Mouse (Mus musculus): ENCODE data around the gene Arrdc5. TPM values are rescaled to one million over a fixed set of nuclear protein-coding genes. Genes with fewer than 3 reads are reported as not detected.

Gene Arrdc5
- polyA plus RNA-seq, 1 experiment from 2014 or later = not detected

DNA sequence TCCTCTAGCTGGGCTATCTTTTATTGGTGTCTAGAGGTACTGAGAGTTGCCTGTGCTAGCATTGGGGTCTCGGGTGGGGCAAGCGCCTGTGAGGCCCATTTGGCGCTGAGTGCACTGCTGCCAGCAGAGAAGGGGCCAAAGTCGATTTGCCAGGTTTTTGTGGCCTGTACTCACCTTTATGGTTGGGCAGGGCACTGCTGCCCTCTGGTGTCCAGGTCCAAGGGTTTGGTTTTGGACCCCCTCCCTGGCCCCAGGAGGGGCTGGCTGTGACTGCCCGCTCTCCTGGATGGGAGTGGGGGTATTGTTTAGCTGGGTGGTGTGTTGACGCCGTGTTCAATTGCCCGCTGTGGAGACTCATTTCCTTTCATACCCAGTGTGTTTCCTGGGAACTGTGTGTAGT, 5.7 kb upstream of the Arrdc5 start:
- no peak for DNase-seq (ENCODE audit: low spot score)
- Histone ChIP-seq H3K4me3 (ENCODE audit: low read depth, low read length) (no peak overlapping the region), H3K4me2 (replicated peaks; ENCODE audit: low read depth, low read length) (no peak overlapping the region)

DNA sequence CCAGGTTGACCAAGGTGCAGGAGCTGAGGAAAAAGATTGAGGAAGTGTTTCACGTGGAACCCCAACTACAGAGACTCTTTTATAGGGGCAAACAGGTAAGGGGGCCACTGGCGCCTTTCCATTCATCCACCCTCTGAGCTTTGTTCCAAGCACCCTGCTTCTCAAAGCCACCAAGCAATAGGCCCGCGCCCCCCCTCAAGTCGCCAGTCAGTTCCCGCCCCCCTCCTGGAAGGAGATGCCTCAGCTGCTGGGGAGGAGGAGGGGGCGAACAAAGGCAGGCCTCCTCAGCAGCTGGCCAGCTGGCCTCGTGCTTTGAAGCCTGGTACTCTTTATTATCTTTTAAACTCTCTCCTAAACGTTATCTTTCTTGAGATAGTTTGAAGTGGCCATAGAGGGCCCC, 5.1 kb upstream of the Arrdc5 start:
- Histone ChIP-seq H3K27me3 (replicated peaks; ENCODE audit: insufficient read depth, low read length) (no peaks in the 10 kb centered on the region), H3K4me3 (ENCODE audit: low read depth, low read length) (no peak overlapping the region), H3K36me3 (ENCODE audit: insufficient read depth, low read length) (no peaks in the 10 kb centered on the region), H3K4me2 (replicated peaks; ENCODE audit: low read depth, low read length) (peak overlapping the region; percentile 99), H3K4me1 (ENCODE audit: insufficient read depth, low read depth, low read length) (peaks cover 17% of the 10 kb centered on the region), H3K9ac (replicated peaks; ENCODE audit: low read depth) (no peak overlapping the region), H3K27ac (ENCODE audit: low read length) (no peak overlapping the region), H3K9me3 (ENCODE audit: low read length) (no peaks in the 10 kb centered on the region)
- TF ChIP-seq EP300 (IDR thresholded peaks at IDR 0.05) (no peak), CTCF (IDR thresholded peaks at IDR 0.05) (no peak)
- DNase-seq (ENCODE audit: low spot score) (no peak), ATAC-seq (no peak)
- 21% methylated on average over 9 of the region's 9 CpGs for WGBS

More for the DNA sequence above, 5.7 kb upstream of the Arrdc5 start:
- H3K4me1 ChIP-seq (ENCODE audit: insufficient read depth, low read depth, low read length) = peaks cover 17% of the 10 kb centered on the region
- TF ChIP-seq CTCF (IDR thresholded peaks at IDR 0.05) = peak; percentile 65
- TF ChIP-seq EP300 (IDR thresholded peaks at IDR 0.05) = no peak
- H3K9me3 ChIP-seq (ENCODE audit: low read length) = no peaks in the 10 kb centered on the region
- H3K27ac ChIP-seq (ENCODE audit: low read length) = no peak overlapping the region
- no peaks in the 10 kb centered on the region for H3K27me3 ChIP-seq (replicated peaks; ENCODE audit: insufficient read depth, low read length)
- WGBS = 57% methylated on average over 8 of the region's 8 CpGs
- H3K9ac ChIP-seq (replicated peaks; ENCODE audit: low read depth) = no peak overlapping the region
- no peaks in the 10 kb centered on the region for H3K36me3 ChIP-seq (ENCODE audit: insufficient read depth, low read length)
- no peak for ATAC-seq

DNA sequence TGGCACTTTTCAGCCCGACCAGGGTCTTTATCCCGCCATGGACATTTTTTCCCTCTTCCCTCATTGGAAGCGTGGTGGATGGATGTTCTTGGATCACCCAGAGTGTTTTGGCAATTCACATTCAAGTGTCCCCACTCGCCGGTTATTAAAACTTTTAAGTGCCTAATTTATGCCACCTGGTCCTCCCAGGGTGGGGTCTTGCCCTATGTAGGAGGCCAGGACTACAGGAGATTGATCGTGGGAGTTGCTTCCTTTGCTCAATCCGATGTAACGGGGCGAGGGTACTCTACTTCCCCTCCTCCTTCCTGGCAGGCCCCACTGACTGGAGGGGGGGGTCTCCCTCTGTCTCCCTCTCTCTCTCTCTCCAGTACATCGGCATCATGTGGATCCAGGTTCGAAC, 4.6 kb upstream of the Arrdc5 start:
- DNase-seq (ENCODE audit: low spot score) (no peak), ATAC-seq (no peak)
- Histone ChIP-seq H3K9ac (replicated peaks; ENCODE audit: low read depth) (peak overlapping the region; percentile 36; the same call in 1 of the 2 replicates), H3K9me3 (ENCODE audit: low read length) (no peaks in the 10 kb centered on the region), H3K27me3 (replicated peaks; ENCODE audit: insufficient read depth, low read length) (no peaks in the 10 kb centered on the region), H3K4me3 (ENCODE audit: low read depth, low read length) (peak overlapping the region; percentile 69), H3K4me1 (ENCODE audit: insufficient read depth, low read depth, low read length) (peaks cover 17% of the 10 kb centered on the region), H3K27ac (ENCODE audit: low read length) (no peak overlapping the region), H3K4me2 (replicated peaks; ENCODE audit: low read depth, low read length) (peak overlapping the region; percentile 99), H3K36me3 (ENCODE audit: insufficient read depth, low read length) (no peaks in the 10 kb centered on the region)
- TF ChIP-seq EP300 (IDR thresholded peaks at IDR 0.05) = no peak
- no peak for TF ChIP-seq CTCF (IDR thresholded peaks at IDR 0.05)
- 7% methylated on average over 10 of the region's 11 CpGs for WGBS

DNA sequence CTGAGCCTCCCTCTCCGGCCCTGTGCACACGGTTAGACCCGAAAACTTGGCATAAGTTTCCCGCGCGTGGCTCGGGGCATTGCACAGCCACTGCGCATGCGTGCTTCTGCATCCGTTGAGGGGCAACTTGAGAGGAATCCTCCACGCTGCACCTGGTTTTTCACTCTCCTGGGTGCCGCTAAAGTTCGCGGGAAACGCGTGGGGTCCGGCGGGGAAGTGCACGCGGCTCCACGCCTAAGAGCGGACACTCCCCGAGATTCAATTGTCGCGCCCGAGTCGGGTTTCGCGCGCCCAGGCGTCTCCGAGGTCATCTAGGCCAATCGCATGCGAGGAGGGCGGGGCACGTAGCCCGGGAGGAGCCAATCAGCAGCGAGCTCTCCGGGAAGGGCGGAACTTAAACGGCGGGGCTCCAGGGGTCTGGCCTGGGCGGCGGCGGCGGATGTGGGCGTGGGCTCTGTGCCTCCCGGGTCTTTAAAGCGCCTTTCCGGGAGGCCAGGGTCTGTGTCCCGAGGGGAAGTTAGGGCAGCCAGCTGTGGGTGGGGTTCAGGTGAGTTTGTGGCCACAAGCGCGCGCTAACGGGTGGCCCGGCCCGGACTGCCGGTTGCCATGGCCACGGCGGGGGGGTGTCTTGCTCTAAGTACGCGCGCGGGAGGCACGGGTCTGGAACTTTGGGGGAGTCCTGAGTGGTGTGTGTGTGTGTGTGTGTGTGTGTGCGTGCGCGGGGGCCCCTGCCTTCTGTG, 3.9 kb upstream of the Arrdc5 start:
- 0% methylated on average over 67 of the region's 68 CpGs for WGBS
- H3K4me2 ChIP-seq (replicated peaks; ENCODE audit: low read depth, low read length) = peak overlapping the region; percentile 99
- peak; percentile 97 for DNase-seq (ENCODE audit: low spot score)

DNA sequence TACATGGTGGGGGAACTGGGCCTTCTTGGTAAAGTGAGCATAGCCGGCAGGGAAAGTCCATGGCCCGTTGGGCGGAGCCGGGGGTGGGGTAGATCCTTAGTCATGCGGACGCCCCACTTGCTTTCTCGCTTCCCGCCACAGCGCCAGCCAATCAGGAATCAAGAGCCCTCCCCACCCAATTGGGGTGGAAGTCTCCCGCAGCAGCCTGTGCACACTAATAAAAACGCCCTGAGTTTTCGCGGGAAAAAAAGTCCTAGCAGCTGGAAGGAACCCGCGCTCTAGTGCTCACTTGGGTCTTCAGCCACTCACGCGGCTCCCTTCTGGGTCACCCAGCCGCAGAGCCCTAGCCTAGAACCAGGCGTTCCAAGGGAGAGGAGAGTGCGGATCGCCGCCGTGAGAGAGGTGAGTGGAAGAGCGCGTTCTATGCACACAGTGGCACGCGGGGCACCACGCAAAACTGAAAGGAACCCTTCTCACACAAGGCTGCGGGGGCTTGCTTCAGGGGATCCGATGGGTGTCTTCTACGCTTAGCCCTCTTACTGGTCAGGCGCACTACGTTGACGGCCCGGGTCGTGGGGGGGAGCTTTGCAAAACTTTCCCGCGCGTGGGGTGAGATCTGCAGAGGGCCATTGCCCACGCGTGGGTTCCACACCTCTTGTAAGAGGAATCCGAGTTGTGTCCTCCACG, 3.2 kb upstream of the Arrdc5 start, which contains the start of gene Uhrf1:
Gene Uhrf1, plus strand, starts transcription at position 162 of the 687 bp plus-strand sequence.
- peak within 1 kb of the TSS; percentile 99 for H3K4me2 ChIP-seq (replicated peaks; ENCODE audit: low read depth, low read length)
- no peaks in the 10 kb centered on the region for H3K27me3 ChIP-seq (replicated peaks; ENCODE audit: insufficient read depth, low read length)
- peak within 1 kb of the TSS; percentile 38; the same call in 1 of the 2 replicates for H3K27ac ChIP-seq (ENCODE audit: low read length)
- no peaks in the 10 kb centered on the region for H3K36me3 ChIP-seq (ENCODE audit: insufficient read depth, low read length)
- peak; percentile 83 for DNase-seq (ENCODE audit: low spot score)
- no peaks in the 10 kb centered on the region for H3K9me3 ChIP-seq (ENCODE audit: low read length)
- peak within 1 kb of the TSS; percentile 36 for H3K9ac ChIP-seq (replicated peaks; ENCODE audit: low read depth)
- WGBS = 2% methylated on average over 43 of the region's 43 CpGs
- peak; percentile 49 for ATAC-seq
- peak within 1 kb of the TSS; percentile 69 for H3K4me3 ChIP-seq (ENCODE audit: low read depth, low read length)
- peaks cover 16% of the 10 kb centered on the region for H3K4me1 ChIP-seq (ENCODE audit: insufficient read depth, low read depth, low read length)
- TF ChIP-seq EP300 (IDR thresholded peaks at IDR 0.05) (no peak), CTCF (IDR thresholded peaks at IDR 0.05) (no peak)

More for the DNA sequence above, 3.9 kb upstream of the Arrdc5 start:
- Histone ChIP-seq H3K9me3 (ENCODE audit: low read length) (no peaks in the 10 kb centered on the region), H3K4me1 (ENCODE audit: insufficient read depth, low read depth, low read length) (peaks cover 17% of the 10 kb centered on the region), H3K27me3 (replicated peaks; ENCODE audit: insufficient read depth, low read length) (no peaks in the 10 kb centered on the region), H3K27ac (ENCODE audit: low read length) (peak overlapping the region; percentile 38; the same call in 1 of the 2 replicates), H3K36me3 (ENCODE audit: insufficient read depth, low read length) (no peaks in the 10 kb centered on the region), H3K4me3 (ENCODE audit: low read depth, low read length) (peak overlapping the region; percentile 69), H3K9ac (replicated peaks; ENCODE audit: low read depth) (peak overlapping the region; percentile 36)
- ATAC-seq = peak; percentile 97
- TF ChIP-seq EP300 (IDR thresholded peaks at IDR 0.05) = no peak

DNA sequence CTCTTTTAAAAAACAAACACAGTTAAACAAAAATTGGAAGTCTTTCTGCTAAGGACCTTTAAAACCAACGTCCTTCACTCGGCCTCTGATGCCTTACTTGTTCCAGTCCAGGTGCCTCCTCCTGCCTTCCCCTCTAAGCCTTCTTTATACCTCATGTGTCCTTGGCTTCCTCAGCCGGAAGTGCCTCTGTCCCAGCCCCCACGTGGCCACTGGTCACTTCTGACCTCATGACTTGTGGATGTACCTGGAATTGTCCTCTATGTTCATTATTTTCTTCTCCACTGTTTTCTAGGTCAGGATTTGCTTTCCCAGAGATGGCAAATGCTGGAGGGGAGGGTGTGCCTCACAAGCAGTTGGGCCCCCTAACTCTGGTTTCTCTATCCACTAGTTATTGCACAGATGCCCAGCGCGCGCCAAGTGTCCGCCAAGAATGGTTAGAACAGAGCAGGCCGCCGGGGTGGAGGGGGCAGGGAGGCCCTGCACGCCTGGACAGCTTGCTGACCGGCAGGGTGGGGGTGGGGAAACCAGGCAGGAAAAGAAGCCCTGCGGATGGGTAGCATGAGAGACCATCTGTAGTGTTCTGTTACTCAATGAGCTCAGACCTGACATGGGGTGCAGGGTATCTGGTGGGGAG, 2.4 kb upstream of the Arrdc5 start:
- Histone ChIP-seq H3K27ac (ENCODE audit: low read length) (no peak overlapping the region), H3K9ac (replicated peaks; ENCODE audit: low read depth) (no peak overlapping the region), H3K36me3 (ENCODE audit: insufficient read depth, low read length) (no peaks in the 10 kb centered on the region), H3K4me2 (replicated peaks; ENCODE audit: low read depth, low read length) (peak overlapping the region; percentile 99), H3K4me3 (ENCODE audit: low read depth, low read length) (no peak overlapping the region), H3K9me3 (ENCODE audit: low read length) (no peaks in the 10 kb centered on the region), H3K4me1 (ENCODE audit: insufficient read depth, low read depth, low read length) (peaks cover 12% of the 10 kb centered on the region), H3K27me3 (replicated peaks; ENCODE audit: insufficient read depth, low read length) (no peaks in the 10 kb centered on the region)
- 0 out of 2 replicates have a peak, but pooled peaks have one; percentile 8 for ATAC-seq
- TF ChIP-seq EP300 (IDR thresholded peaks at IDR 0.05) (no peak), CTCF (IDR thresholded peaks at IDR 0.05) (no peak)
- WGBS = 25% methylated on average over 13 of the region's 13 CpGs
- DNase-seq (ENCODE audit: low spot score) = no peak

Measured in lung, postnatal 0 days (tissue).